Mouse (Mus musculus) spleen, adult 2 months (tissue): Measurements from ENCODE around the gene Pde5a. TPM values are rescaled to one million over a fixed set of nuclear protein-coding genes. Genes with fewer than 3 reads are reported as not detected.

ENCODE experiments used
- DNase-seq, 2 experiments: peaks; one replicate each; pipeline versions ENCODE4 v3.0.0 to v3.0.0-alpha.2; 2012 to 2021; ENCODE audit warnings: low spot score in 2 of 2, low read depth in 1 of 2
- H3K27ac ChIP-seq: fragments of 200-500 bp; 2 replicates; pipeline ENCODE4 v1.5.1; 2012; ENCODE audit warnings: low read length, inconsistent platforms; ENCODE audit not compliant: insufficient read depth
- H3K27me3 ChIP-seq: fragments of 200-500 bp; 2 replicates; pipeline ENCODE4 v1.6.1; 2012; ENCODE audit warnings: mild to moderate bottlenecking, moderate library complexity, low read length, inconsistent platforms; ENCODE audit not compliant: control insufficient read depth, insufficient read depth
- H3K36me3 ChIP-seq: fragments of 200-500 bp; 2 replicates; pipeline ENCODE4 v1.6.1; 2012; ENCODE audit warnings: mild to moderate bottlenecking, low read length, inconsistent platforms; ENCODE audit not compliant: control insufficient read depth, insufficient read depth
- H3K4me1 ChIP-seq: fragments of 200-500 bp; 2 replicates; pipeline ENCODE4 v1.6.1; 2011; ENCODE audit warnings: inconsistent platforms; ENCODE audit not compliant: control insufficient read depth, insufficient read depth, insufficient read length
- H3K4me3 ChIP-seq: fragments of 200-500 bp; 2 replicates; pipeline ENCODE4 v1.5.1; 2011; ENCODE audit warnings: mild to moderate bottlenecking, inconsistent platforms; ENCODE audit not compliant: insufficient read depth, insufficient read length; ENCODE audit errors: extremely low read depth
- CTCF ChIP-seq: fragments of 200-500 bp; IDR thresholded peaks from 2 replicates; pipeline ENCODE4 v1.5.1; 2011; ENCODE audit warnings: mild to moderate bottlenecking, inconsistent platforms; ENCODE audit not compliant: insufficient read depth, insufficient read length, insufficient replicate concordance; ENCODE audit errors: extremely low read depth
- POLR2A ChIP-seq: fragments of 200-500 bp; IDR thresholded peaks from 2 replicates; pipeline ENCODE4 v1.6.1; 2011; ENCODE audit warnings: low read depth, low read length, inconsistent platforms
- WGBS: fragments of 180-500 bp; shearing (Covaris S2); methylation state at CpG from one replicate; pipeline ENCODE4 v1.1.7; 2018; 5-methylcytosine and 5-hydroxymethylcytosine counted together
- polyA plus RNA-seq: library from polyadenylated mRNA; depleted of rRNA; stranded (reverse); fragments of >200 nt; gene quantifications from 2 replicates; pipeline ENCODE4 v1.2.3, GENCODE M21; 2012

Pde5a gene
- polyA plus RNA-seq, 1 experiment, result 1.3 TPM

- DNase-seq, result peak in 1 of 2 experiments; percentile 11
- TF ChIP-seq CTCF (no peak), POLR2A (no peak)
- peaks cover 14% of the 10 kb centered on the region for H3K27me3 ChIP-seq
- H3K4me3 ChIP-seq, result peak overlapping the region; percentile 76
- H3K36me3 ChIP-seq, result no peaks in the 10 kb centered on the region
- peak overlapping the region; percentile 28; the same call in 1 of the 2 replicates for H3K27ac ChIP-seq
- peaks cover 8% of the 10 kb centered on the region; the same call in 1 of the 2 replicates for H3K4me1 ChIP-seq
- WGBS, result 1% methylated on average over 90 of the region's 92 CpGs
These were observed 1.4 kb downstream of the Pde5a start for GRCm38 (mm10) chr3:122729960-122730740.

- Histone ChIP-seq H3K36me3 (no peaks in the 10 kb centered on the region), H3K4me1 (peaks cover 8% of the 10 kb centered on the region; the same call in 1 of the 2 replicates), H3K4me3 (peak overlapping the region; percentile 76), H3K27ac (no peak overlapping the region), H3K27me3 (peaks cover 14% of the 10 kb centered on the region)
- TF ChIP-seq POLR2A (no peak), CTCF (no peak)
- DNase-seq, result no peak
- 8% methylated on average over 13 of the region's 13 CpGs for WGBS
These were observed 2.0 kb downstream of the Pde5a start for GRCm38 (mm10) chr3:122730741-122731235.

- peaks cover 14% of the 10 kb centered on the region for H3K27me3 ChIP-seq
- peaks cover 7% of the 10 kb centered on the region; the same call in 1 of the 2 replicates for H3K4me1 ChIP-seq
- H3K27ac ChIP-seq, result no peak overlapping the region
- WGBS, result 81% methylated on average over 3 of the region's 3 CpGs
- no peaks in the 10 kb centered on the region for H3K36me3 ChIP-seq
- DNase-seq, result no peak
- TF ChIP-seq CTCF, result no peak
- TF ChIP-seq POLR2A, result no peak
- no peak overlapping the region for H3K4me3 ChIP-seq
These were observed 5.1 kb downstream of the Pde5a start for GRCm38 (mm10) chr3:122733806-122734205.

GRCm38 (mm10) chr3:122734329-122734728, 5.6 kb downstream of the Pde5a start:
- no peak for DNase-seq
- Histone ChIP-seq H3K4me3 (no peak overlapping the region), H3K36me3 (no peaks in the 10 kb centered on the region), H3K4me1 (peaks cover 4% of the 10 kb centered on the region; the same call in 1 of the 2 replicates), H3K27me3 (peaks cover 12% of the 10 kb centered on the region), H3K27ac (no peak overlapping the region)
- WGBS, result 80% methylated on average over 6 of the region's 6 CpGs
- TF ChIP-seq CTCF (no peak), POLR2A (no peak)

- TF ChIP-seq CTCF (no peak), POLR2A (no peak)
- no peak for DNase-seq
- no peak overlapping the region for H3K27ac ChIP-seq
- H3K4me1 ChIP-seq, result no peaks in the 10 kb centered on the region
- no peaks in the 10 kb centered on the region for H3K36me3 ChIP-seq
- no peaks in the 10 kb centered on the region for H3K27me3 ChIP-seq
- no peak overlapping the region for H3K4me3 ChIP-seq
- 87% methylated on average over 15 of the region's 15 CpGs for WGBS
These were observed 10.7 kb downstream of the Pde5a start for GRCm38 (mm10) chr3:122739460-122739859.

GRCm38 (mm10) chr3:122744265-122744664, 15.5 kb downstream of the Pde5a start:
- H3K4me1 ChIP-seq, result no peaks in the 10 kb centered on the region
- 86% methylated on average over 3 of the region's 3 CpGs for WGBS
- no peak for DNase-seq
- no peak overlapping the region for H3K4me3 ChIP-seq
- no peak overlapping the region for H3K27ac ChIP-seq
- TF ChIP-seq POLR2A (no peak), CTCF (no peak)
- H3K36me3 ChIP-seq, result no peaks in the 10 kb centered on the region
- H3K27me3 ChIP-seq, result no peaks in the 10 kb centered on the region

GRCm38 (mm10) chr3:122747921-122748700, 19.4 kb downstream of the Pde5a start:
- no peak for TF ChIP-seq POLR2A
- TF ChIP-seq CTCF, result no peak
- no peaks in the 10 kb centered on the region for H3K27me3 ChIP-seq
- DNase-seq, result no peak
- no peaks in the 10 kb centered on the region for H3K4me1 ChIP-seq
- no peaks in the 10 kb centered on the region for H3K36me3 ChIP-seq
- WGBS, result 91% methylated on average over 9 of the region's 9 CpGs
- H3K4me3 ChIP-seq, result no peak overlapping the region
- H3K27ac ChIP-seq, result no peak overlapping the region
